Mouse (Mus musculus) CD4-positive naive resting alpha-beta T cell, adult 76 days (primary cell): ENCODE results near the gene Olfr1120. TPM values are rescaled to one million over a fixed set of nuclear protein-coding genes. Genes with fewer than 3 reads are reported as not detected.

Source experiments
- total RNA-seq: library from RNA; stranded (reverse); gene quantifications from one replicate; pipeline ENCODE4 v1.2.4, GENCODE M21; 2023

Gene Olfr1120
- not detected for total RNA-seq

GRCm38 (mm10) chr2:87354515-87354914 lies at the start of gene Olfr1120:
TSS of gene Olfr1120 (plus strand) at chr2:87354815.

GRCm38 (mm10) chr2:87307281-87307680 lies 47.3 kb upstream of the Olfr1120 start, which contains the start of gene Olfr1118:
TSS of gene Olfr1118 (plus strand) at chr2:87307581.

DNA sequence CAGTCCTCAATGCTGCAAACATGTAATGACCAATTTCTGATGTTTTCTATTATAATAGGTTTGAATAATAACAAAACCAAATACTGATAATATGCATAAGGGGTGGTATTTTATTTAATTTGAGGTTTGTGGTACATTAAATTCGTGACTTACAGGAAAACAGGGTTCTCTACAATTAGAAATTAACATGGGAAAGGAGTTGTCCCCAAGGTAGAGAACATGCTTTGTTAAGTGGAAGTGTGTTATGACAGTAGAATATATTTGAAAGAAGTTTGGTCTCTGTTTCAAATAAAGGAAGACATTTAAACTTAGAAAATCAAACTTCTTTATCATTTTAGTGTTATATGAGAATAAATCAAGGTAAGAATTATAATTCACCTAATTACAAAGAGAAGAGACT lies 15.0 kb downstream of the Olfr1120 start, which contains the start of gene Olfr1121:
TSS of gene Olfr1121 (plus strand) at position 301 of the 400 bp plus-strand sequence.

GRCm38 (mm10) chr2:87385549-87385948 lies 30.9 kb downstream of the Olfr1120 start, which contains the start of gene Olfr1122:
TSS of gene Olfr1122 (plus strand) at chr2:87385849.

Other genes starting within 250 kb of the Olfr1120 start
- not detected for gene Olfr259, start 240.2 kb upstream of the Olfr1120 start, total RNA-seq
- not detected for gene Olfr1110, start 214.5 kb upstream of the Olfr1120 start, total RNA-seq
- not detected for gene Olfr1111, start 202.2 kb upstream of the Olfr1120 start, total RNA-seq
- gene Olfr1112, start 167.0 kb upstream of the Olfr1120 start, total RNA-seq, result not detected
- not detected for gene Olfr1113, start 145.8 kb upstream of the Olfr1120 start, total RNA-seq
- gene Olfr1115, start 106.8 kb upstream of the Olfr1120 start, total RNA-seq, result not detected
- gene Olfr1116, start 87.3 kb upstream of the Olfr1120 start, total RNA-seq, result not detected
- not detected for gene Olfr1118, start 47.2 kb upstream of the Olfr1120 start, total RNA-seq
- gene Olfr1121, start 15.1 kb downstream of the Olfr1120 start, total RNA-seq, result not detected
- gene Olfr1122, start 31.0 kb downstream of the Olfr1120 start, total RNA-seq, result 0.38 TPM
- gene Olfr1123, start 61.8 kb downstream of the Olfr1120 start, total RNA-seq, result not detected
- gene Olfr1124, start 75.5 kb downstream of the Olfr1120 start, total RNA-seq, result not detected
- not detected for gene Olfr1126, start 99.1 kb downstream of the Olfr1120 start, total RNA-seq
- gene Pramel7, start 142.3 kb downstream of the Olfr1120 start, total RNA-seq, result not detected
- gene Pramel6, start 151.8 kb downstream of the Olfr1120 start, total RNA-seq, result not detected
- gene Olfr153, start 177.0 kb downstream of the Olfr1120 start, total RNA-seq, result not detected
- gene Olfr1128, start 190.7 kb downstream of the Olfr1120 start, total RNA-seq, result not detected
- not detected for gene Olfr1129, start 219.1 kb downstream of the Olfr1120 start, total RNA-seq